Mouse (Mus musculus) limb, embryonic 14.5 days (tissue): Measurements from ENCODE around the gene Aldh3a1. TPM values are rescaled to one million over a fixed set of nuclear protein-coding genes. Genes with fewer than 3 reads are reported as not detected.

Experiments used
- ATAC-seq: fragments of 200-750 bp; cut with Nextera tagmentation; 2 replicates; pipeline ENCODE4 v1.8.0; 2017; ENCODE audit warnings: low read depth, moderate number of reproducible peaks, moderate TSS enrichment; ENCODE audit not compliant: low FRiP score
- DNase-seq: peaks from one replicate; pipeline ENCODE4 v3.0.0-alpha.2; 2015; ENCODE audit warnings: low spot score
- H3K27ac ChIP-seq: fragments of 300-500 bp; sonication (generic); replicated peaks from 2 replicates; pipeline ENCODE4 v1.5.1; 2014; ENCODE audit warnings: low read depth, mild to moderate bottlenecking, low read length, moderate library complexity, mixed read lengths
- H3K27me3 ChIP-seq: fragments of 300-500 bp; sonication (generic); 2 replicates; pipeline ENCODE4 v1.6.1; 2014; ENCODE audit warnings: low read length, mixed read lengths; ENCODE audit not compliant: control insufficient read depth, insufficient read depth
- H3K36me3 ChIP-seq: fragments of 300-500 bp; sonication (generic); 2 replicates; pipeline ENCODE4 v1.6.1; 2014; ENCODE audit warnings: mild to moderate bottlenecking, low read length, moderate library complexity, mixed read lengths; ENCODE audit not compliant: control insufficient read depth, insufficient read depth
- H3K4me1 ChIP-seq: fragments of 300-500 bp; sonication (generic); 2 replicates; pipeline ENCODE4 v1.6.1; 2014; ENCODE audit warnings: antibody characterized with exemption, low read length, mixed read lengths; ENCODE audit not compliant: control insufficient read depth, insufficient read depth
- H3K4me2 ChIP-seq: fragments of 300-500 bp; sonication (generic); replicated peaks from 2 replicates; pipeline ENCODE4 v1.6.1; 2014; ENCODE audit warnings: low read depth, mild to moderate bottlenecking, low read length, moderate library complexity; ENCODE audit not compliant: severe bottlenecking
- H3K4me3 ChIP-seq: fragments of 300-500 bp; sonication (generic); replicated peaks from 2 replicates; pipeline ENCODE4 v1.5.1; 2014; ENCODE audit warnings: low read length
- H3K9ac ChIP-seq: fragments of 300-500 bp; sonication (generic); 2 replicates; pipeline ENCODE4 v1.6.1; 2014; ENCODE audit warnings: mild to moderate bottlenecking, low read depth, low read length, moderate library complexity; ENCODE audit not compliant: severe bottlenecking
- H3K9me3 ChIP-seq: fragments of 300-500 bp; sonication (generic); 2 replicates; pipeline ENCODE4 v1.6.1; 2016; ENCODE audit warnings: low read length; ENCODE audit not compliant: control insufficient read depth
- POLR2A ChIP-seq: fragments of 200-500 bp; IDR thresholded peaks from 2 replicates; pipeline ENCODE4 v1.8.0; 2012; ENCODE audit warnings: inconsistent platforms, mild to moderate bottlenecking, moderate library complexity, borderline replicate concordance; ENCODE audit not compliant: insufficient read depth, insufficient read length; ENCODE audit errors: extremely low read depth
- WGBS: fragments of 180-500 bp; shearing (Covaris S2); extraction: QIAGEN DNeasy Blood & Tissue Kit; methylation state at CpG from one replicate; pipeline ENCODE4 v1.1.7; 2014; 5-methylcytosine and 5-hydroxymethylcytosine counted together
- polyA plus RNA-seq, 2 experiments: library from polyadenylated mRNA; depleted of rRNA in 1 of 2; stranded (reverse) in 1 of 2; unstranded in 1 of 2; fragments of >200 nt; fragmentation: Nextera tagmentation in 1 of 2; extraction: Ambion mirVana in 1 of 2; gene quantifications; 2 replicates each; pipeline versions ENCODE4 v1.2.1 to v1.2.3; 2012 to 2014

Aldh3a1 gene
- polyA plus RNA-seq, 2 experiments, result 0.47 to 0.70 TPM

GRCm38 (mm10) chr11:61196616-61197353 is 10.6 kb upstream of the Aldh3a1 start:
- Histone ChIP-seq H3K4me1 (0 out of 2 replicates have a peak, but pooled peaks cover 6% of the 10 kb centered on the region), H3K36me3 (no peaks in the 10 kb centered on the region), H3K4me2 (no peak overlapping the region), H3K27me3 (no peaks in the 10 kb centered on the region), H3K4me3 (no peak overlapping the region), H3K9me3 (no peaks in the 10 kb centered on the region), H3K9ac (no peak overlapping the region), H3K27ac (no peak overlapping the region)
- no peak for DNase-seq
- 80% methylated on average over 14 of the region's 14 CpGs for WGBS
- TF ChIP-seq POLR2A, result no peak
- ATAC-seq, result no peak

- no peak for ATAC-seq
- no peak overlapping the region for H3K27ac ChIP-seq
These were observed 9.4 kb upstream of the Aldh3a1 start for GRCm38 (mm10) chr11:61197935-61198334.

GRCm38 (mm10) chr11:61199620-61200362 is 7.5 kb upstream of the Aldh3a1 start:
- Histone ChIP-seq H3K9me3 (no peaks in the 10 kb centered on the region), H3K27ac (no peak overlapping the region), H3K4me2 (no peak overlapping the region), H3K36me3 (no peaks in the 10 kb centered on the region), H3K9ac (no peak overlapping the region), H3K27me3 (no peaks in the 10 kb centered on the region), H3K4me3 (no peak overlapping the region), H3K4me1 (0 out of 2 replicates have a peak, but pooled peaks cover 6% of the 10 kb centered on the region)
- WGBS, result 50% methylated on average over 4 of the region's 4 CpGs
- TF ChIP-seq POLR2A, result no peak
- no peak for DNase-seq
- no peak for ATAC-seq

More at GRCm38 (mm10) chr11:61197935-61198334, 9.4 kb upstream of the Aldh3a1 start:
- no peaks in the 10 kb centered on the region for H3K36me3 ChIP-seq
- H3K4me3 ChIP-seq, result no peak overlapping the region
- no peak for DNase-seq
- TF ChIP-seq POLR2A, result no peak
- H3K4me1 ChIP-seq, result 0 out of 2 replicates have a peak, but pooled peaks cover 6% of the 10 kb centered on the region
- H3K9me3 ChIP-seq, result no peaks in the 10 kb centered on the region
- no peak overlapping the region for H3K9ac ChIP-seq
- no peak overlapping the region for H3K4me2 ChIP-seq
- H3K27me3 ChIP-seq, result no peaks in the 10 kb centered on the region

GRCm38 (mm10) chr11:61202186-61202585 is 5.2 kb upstream of the Aldh3a1 start:
- peaks cover 9% of the 10 kb centered on the region; the same call in 1 of the 2 replicates for H3K4me1 ChIP-seq
- H3K9me3 ChIP-seq, result no peaks in the 10 kb centered on the region
- ATAC-seq (no peak), DNase-seq (no peak)
- H3K27ac ChIP-seq, result no peak overlapping the region
- no peak for TF ChIP-seq POLR2A
- H3K4me2 ChIP-seq, result no peak overlapping the region
- 56% methylated on average over 6 of the region's 6 CpGs for WGBS
- H3K27me3 ChIP-seq, result no peaks in the 10 kb centered on the region
- no peak overlapping the region for H3K9ac ChIP-seq
- no peak overlapping the region for H3K4me3 ChIP-seq
- H3K36me3 ChIP-seq, result no peaks in the 10 kb centered on the region

GRCm38 (mm10) chr11:61202810-61203209 is 4.5 kb upstream of the Aldh3a1 start:
- TF ChIP-seq POLR2A, result no peak
- H3K27ac ChIP-seq, result no peak overlapping the region
- no peak overlapping the region for H3K9ac ChIP-seq
- no peaks in the 10 kb centered on the region for H3K36me3 ChIP-seq
- ATAC-seq (no peak), DNase-seq (no peak)
- H3K9me3 ChIP-seq, result no peaks in the 10 kb centered on the region
- H3K4me3 ChIP-seq, result no peak overlapping the region
- H3K4me2 ChIP-seq, result no peak overlapping the region
- H3K27me3 ChIP-seq, result no peaks in the 10 kb centered on the region
- peaks cover 15% of the 10 kb centered on the region for H3K4me1 ChIP-seq
- 69% methylated on average over 2 of the region's 2 CpGs for WGBS
